Mouse (Mus musculus): ENCODE measurements around the gene Ak2. TPM values are rescaled to one million over a fixed set of nuclear protein-coding genes. Genes with fewer than 3 reads are reported as not detected.

Ak2 gene
- total and polyA plus RNA-seq, 3 experiments: 269 to 363 (median 280) TPM

DNA sequence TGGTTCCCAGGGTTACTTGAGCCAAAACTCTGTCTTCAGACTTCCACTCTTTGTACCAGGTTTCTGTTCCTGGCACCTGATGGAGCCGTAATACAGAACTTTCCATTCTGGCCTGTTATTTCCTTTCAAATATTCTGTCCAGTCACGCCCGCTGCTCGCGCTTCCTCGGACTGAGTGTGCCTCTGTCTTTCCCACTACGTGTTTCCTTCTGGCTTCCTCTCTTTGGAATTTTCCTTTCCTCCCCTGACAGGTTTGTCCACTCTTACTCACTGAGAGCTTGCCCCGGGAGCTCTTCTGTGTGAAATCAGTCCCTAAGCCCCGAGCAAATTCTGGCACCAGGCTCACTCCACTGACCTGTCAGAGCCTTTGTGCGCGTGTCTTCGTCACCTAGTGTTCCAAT lies 63.0 kb downstream of the Ak2 start:
- H3K79me2 ChIP-seq (replicated peaks; ENCODE audit: control insufficient read depth, extremely low read depth, insufficient read depth, poor library complexity, severe bottlenecking): peaks cover 6% of the 10 kb centered on the region
- H3K27me3 ChIP-seq (replicated peaks): no peaks in the 10 kb centered on the region
- H3K9ac ChIP-seq (ENCODE audit: insufficient read depth, low read depth): no peak overlapping the region
- TF ChIP-seq MAZ (IDR thresholded peaks at IDR 0.05; ENCODE audit: low read depth, low read length) (no peak), UBTF (IDR thresholded peaks at IDR 0.05; ENCODE audit: low read depth, low read length) (no peak), ZNF384 (IDR thresholded peaks at IDR 0.05; ENCODE audit: low read depth, low read length) (no peak), ELF1 (IDR thresholded peaks at IDR 0.05; ENCODE audit: low read depth, low read length) (no peak), HCFC1 (IDR thresholded peaks at IDR 0.05; ENCODE audit: low read depth, low read length) (no peak)
- DNase-seq (ENCODE audit: extremely low read depth): no peak
- no peak overlapping the region for H3K4me2 ChIP-seq (ENCODE audit: insufficient read depth, low read depth, poor library complexity, severe bottlenecking)
- no peak overlapping the region for H3K27ac ChIP-seq (ENCODE audit: insufficient read depth, low read depth)
- peaks cover 6 to 50% of the 10 kb centered on the region in 2 experiments; a peak in 3 of 4 replicates for H3K4me1 ChIP-seq (ENCODE audit: control insufficient read depth in 1 of 2, insufficient read depth in 2 of 2)
- peaks cover 0 to 17% of the 10 kb centered on the region in 2 experiments for H3K36me3 ChIP-seq (replicated peaks in 1 of 2; ENCODE audit: control insufficient read depth in 1 of 2, insufficient read depth in 1 of 2, low read length in 1 of 2)
- dilution Hi-C loops (cut with MboI; ENCODE audit: extremely low pct_ligation_motif_present, extremely low pct_unique_long_range_greater_than_20kb, low sequenced_read_pairs): no loop called here
- in situ Hi-C loops (cut with MboI; ENCODE audit: low pct_ligation_motif_present, low pct_unique_long_range_greater_than_20kb, low sequenced_read_pairs): no loop called here
- no peaks in the 10 kb centered on the region for H3K9me3 ChIP-seq (replicated peaks; ENCODE audit: low read length)
- H3K4me3 ChIP-seq (replicated peaks in 1 of 3; ENCODE audit: low read depth in 2 of 3, low read length in 2 of 3, poor library complexity in 1 of 3): no peak overlapping the region

DNA sequence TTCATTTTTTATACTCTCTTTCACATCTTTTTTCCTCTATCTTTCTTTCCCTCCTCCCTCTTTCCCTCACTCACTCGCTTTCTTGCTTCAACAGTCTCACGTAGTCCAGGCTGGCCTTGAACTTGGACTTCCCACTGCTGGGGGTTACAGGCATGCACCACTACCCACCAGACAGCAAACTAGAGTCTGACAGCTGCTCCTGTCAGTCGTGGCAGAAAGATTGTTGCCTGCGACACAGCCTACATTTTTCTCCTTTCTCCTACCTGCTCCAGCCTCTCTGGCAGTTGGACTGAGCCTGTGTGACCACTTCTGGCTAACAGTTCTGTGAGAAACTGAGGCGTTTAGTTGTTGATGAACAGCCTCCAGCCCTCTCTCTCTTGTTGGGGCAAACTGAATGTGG lies 63.8 kb downstream of the Ak2 start:
- Histone ChIP-seq H3K4me3 (replicated peaks in 1 of 3; ENCODE audit: low read depth in 2 of 3, low read length in 2 of 3, poor library complexity in 1 of 3) (no peak overlapping the region), H3K4me1 (ENCODE audit: control insufficient read depth in 1 of 2, insufficient read depth in 2 of 2) (peaks cover 6 to 48% of the 10 kb centered on the region in 2 experiments; a peak in 3 of 4 replicates), H3K9ac (ENCODE audit: insufficient read depth, low read depth) (no peak overlapping the region), H3K27me3 (replicated peaks) (no peaks in the 10 kb centered on the region), H3K9me3 (replicated peaks; ENCODE audit: low read length) (no peaks in the 10 kb centered on the region), H3K4me2 (ENCODE audit: insufficient read depth, low read depth, poor library complexity, severe bottlenecking) (no peak overlapping the region), H3K27ac (ENCODE audit: insufficient read depth, low read depth) (no peak overlapping the region), H3K36me3 (replicated peaks in 1 of 2; ENCODE audit: control insufficient read depth in 1 of 2, insufficient read depth in 1 of 2, low read length in 1 of 2) (peaks cover 0 to 17% of the 10 kb centered on the region in 2 experiments), H3K79me2 (replicated peaks; ENCODE audit: control insufficient read depth, extremely low read depth, insufficient read depth, poor library complexity, severe bottlenecking) (peaks cover 9% of the 10 kb centered on the region)
- TF ChIP-seq JUN (IDR thresholded peaks at IDR 0.05; ENCODE audit: insufficient read depth, low read depth, low read length): no peak
- TF ChIP-seq SMC3 (IDR thresholded peaks at IDR 0.05; ENCODE audit: low read depth, low read length): no peak
- TF ChIP-seq UBTF (IDR thresholded peaks at IDR 0.05; ENCODE audit: low read depth, low read length): no peak
- no peak for TF ChIP-seq BHLHE40 (IDR thresholded peaks at IDR 0.05; ENCODE audit: low read depth, low read length)
- TF ChIP-seq TBP (conservative IDR thresholded peaks at IDR 0.05; ENCODE audit: low read depth, low read length): no peak
- no peak for TF ChIP-seq EP300 (IDR thresholded peaks at IDR 0.05; ENCODE audit: low read length)
- no peak for TF ChIP-seq POLR2AphosphoS2 (IDR thresholded peaks at IDR 0.05; ENCODE audit: low read depth, low read length)
- no peak for TF ChIP-seq PAX5 (IDR thresholded peaks at IDR 0.05; ENCODE audit: low read length)
- TF ChIP-seq MXI1 (IDR thresholded peaks at IDR 0.05; ENCODE audit: low read depth, low read length): no peak
- TF ChIP-seq ZNF384 (IDR thresholded peaks at IDR 0.05; ENCODE audit: low read depth, low read length): no peak
- TF ChIP-seq ZMIZ1 (IDR thresholded peaks at IDR 0.05; ENCODE audit: low read depth, low read length): no peak
- no peak for TF ChIP-seq ETS1 (conservative IDR thresholded peaks at IDR 0.05; ENCODE audit: low read depth, low read length)
- DNase-seq (ENCODE audit: extremely low read depth): no peak
- dilution Hi-C loops (cut with MboI; ENCODE audit: extremely low pct_ligation_motif_present, extremely low pct_unique_long_range_greater_than_20kb, low sequenced_read_pairs) (no loop called here), in situ Hi-C loops (cut with MboI; ENCODE audit: low pct_ligation_motif_present, low pct_unique_long_range_greater_than_20kb, low sequenced_read_pairs) (no loop called here)

All from CH12.LX (cell line).